In the genomic region with DNA sequence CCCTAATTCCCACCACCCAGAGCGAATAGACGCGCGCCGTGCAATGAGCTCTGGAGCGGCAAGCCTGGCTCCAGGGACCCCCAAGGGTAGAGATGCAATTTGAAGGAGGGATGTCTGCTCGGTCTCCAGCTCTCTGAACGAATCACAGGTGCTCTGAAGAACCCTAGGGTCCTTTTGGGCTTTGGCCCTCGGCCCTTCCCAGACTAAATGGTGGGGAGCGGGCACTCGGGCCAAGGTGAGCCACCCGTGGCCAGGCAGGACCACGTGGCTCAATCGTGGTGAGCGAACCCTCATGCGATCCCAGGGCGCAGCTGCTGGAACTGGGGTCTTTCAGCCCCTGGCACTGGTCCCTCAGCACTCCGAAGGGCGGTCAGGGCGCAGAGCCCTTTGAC, we compare ENCODE assay signal across 9 mouse cellular contexts. TPM values are rescaled to one million over a fixed set of nuclear protein-coding genes. Genes with fewer than 3 reads are reported as not detected.
A peak's percentile ranks its signal among the peaks of the same experiment; 100 is the strongest.
DNase-seq lines count a peak whose midpoint lies in the region; ATAC-seq lines count a peak whose summit lies in the region.
"Had no signal": no experiment of that assay in that cellular context is flagged by ENCODE, and none has a peak within 500 bp of the region (broad histone marks: within the 10 kb centered on the region; RNA-seq: fewer than 3 reads in every experiment).

No protein-coding gene starts in this region.

- H3K4me1 ChIP-seq in hindbrain, embryonic 14.5 days (replicated peaks; ENCODE audit: control insufficient read depth, insufficient read depth, low read length): peaks cover 50% of the 10 kb centered on the region

- no peaks in the 10 kb centered on the region for H3K36me3 ChIP-seq in hindbrain, embryonic 14.5 days (replicated peaks; ENCODE audit: control insufficient read depth, insufficient read depth)

- under 1% methylated on average over 20 of the region's 20 CpGs for WGBS in hindbrain, embryonic 14.5 days

- intact Hi-C loops in left cerebral cortex, postnatal 14 days (cut with DNase I): no loop called here

- peak overlapping the region; percentile 53 for H3K9ac ChIP-seq in hindbrain, embryonic 14.5 days

- peaks cover 56% of the 10 kb centered on the region for H3K27me3 ChIP-seq in hindbrain, embryonic 14.5 days (ENCODE audit: control insufficient read depth, insufficient read depth, low read length)

- DNase-seq in embryo, embryonic 10 days (ENCODE audit: low spot score): peak; percentile 44
- DNase-seq in embryo, embryonic 11 days: no peak
- DNase-seq in R1 (ENCODE audit: low read depth, low spot score): peak; percentile 66
- DNase-seq in hindbrain, embryonic 14.5 days (ENCODE audit: low spot score): no peak
- DNase-seq in mesoderm, embryonic 11.5 days (ENCODE audit: low read depth, low spot score): peak; percentile 58
- DNase-seq in left cerebral cortex, adult 11 months (ENCODE audit: low spot score): no peak
- DNase-seq in urinary bladder, adult 2 months (ENCODE audit: low spot score): no peak
- DNase-seq in left cerebral cortex, postnatal 14 days (ENCODE audit: low spot score in 2 of 2): no peak

- no peak overlapping the region for H3K27ac ChIP-seq in hindbrain, embryonic 14.5 days

- ATAC-seq in hindbrain, embryonic 14.5 days (ENCODE audit: low FRiP score): no peak

- H3K4me3 ChIP-seq in hindbrain, embryonic 14.5 days (replicated peaks; ENCODE audit: low read length): peak overlapping the region; percentile 42

- H3K9me3 ChIP-seq in hindbrain, embryonic 14.5 days (ENCODE audit: control insufficient read depth, low read length): no peaks in the 10 kb centered on the region

- peak overlapping the region; percentile 97 for H3K4me2 ChIP-seq in hindbrain, embryonic 14.5 days (replicated peaks)

RNA-seq across cellular contexts. Expression of a gene that starts 3.0 kb away (rescaled TPM):
- 28.1 and 35.6 TPM in 2 replicates for polyA plus RNA-seq in hindbrain, embryonic 14.5 days (2014; fragmentation: Nextera tagmentation; extraction: Ambion mirVana)
- 79.1 and 96.1 TPM in 2 replicates for polyA plus RNA-seq in urinary bladder, adult 2 months (2012; rRNA removed)
- total RNA-seq in left cerebral cortex, postnatal 14 days (2021): 10 to 100 TPM; 26.3 to 39.2 TPM

RNA-seq across cellular contexts. Expression of a gene that starts 27.8 kb away (rescaled TPM):
- 22.3 and 22.6 TPM in 2 replicates for polyA plus RNA-seq in hindbrain, embryonic 14.5 days (2014; fragmentation: Nextera tagmentation; extraction: Ambion mirVana)
- polyA plus RNA-seq in urinary bladder, adult 2 months (2012; rRNA removed): 48.1 and 48.3 TPM in 2 replicates
- 10 to 100 TPM; 20.2 to 25.2 TPM for total RNA-seq in left cerebral cortex, postnatal 14 days (2021)

RNA-seq across cellular contexts. Expression of a gene that starts 46.4 kb away (rescaled TPM):
- polyA plus RNA-seq in hindbrain, embryonic 14.5 days (2014; fragmentation: Nextera tagmentation; extraction: Ambion mirVana): 13.7 and 18.5 TPM in 2 replicates
- polyA plus RNA-seq in urinary bladder, adult 2 months (2012; rRNA removed): not detected in 2 replicates
- not detected for total RNA-seq in left cerebral cortex, postnatal 14 days (2021)
- polyA plus RNA-seq: erythroblast, embryonic 14.5 days had no signal

Comparison
In these comparisons a context has a peak if more than half of its experiments do, and no peak if none do; other contexts are left out.
1. DNase-seq: peak in embryo, embryonic 10 days (single experiment), R1 (single experiment) and mesoderm, embryonic 11.5 days (single experiment); none in embryo, embryonic 11 days (single experiment), hindbrain, embryonic 14.5 days (single experiment), left cerebral cortex, adult 11 months (single experiment), urinary bladder, adult 2 months (single experiment) and left cerebral cortex, postnatal 14 days (0 of 2).
2. RNA of a gene that starts 46.4 kb away (polyA plus RNA-seq): 13.7 to 18.5 TPM in hindbrain, embryonic 14.5 days; not detected in urinary bladder, adult 2 months; every median in the first group is over 10 times any median in the second.